Mouse (Mus musculus): Measurements from ENCODE around the gene Gm15446. TPM values are rescaled to one million over a fixed set of nuclear protein-coding genes. Genes with fewer than 3 reads are reported as not detected.
A peak's percentile ranks its signal among the peaks of the same experiment; 100 is the strongest.
"Not testable (repeated sequence)": the region's sequence is repeated elsewhere in the genome, so short reads cannot be mapped to it uniquely, and the experiment has no call there.

Gm15446 gene
- polyA plus RNA-seq (2015; fragmentation: Nextera tagmentation; extraction: Ambion mirVana) = 0.57 and 0.84 TPM in 2 replicates

GRCm38 (mm10) chr5:109923261-109924071 lies at the start of gene Gm15446:
Gm15446 (plus strand) TSS chr5:109923400.
- not testable (repeated sequence) for H3K36me3 ChIP-seq, H3K9me3 ChIP-seq, H3K4me1 ChIP-seq, H3K27me3 ChIP-seq, H3K27ac ChIP-seq
- peak within 1 kb of the TSS; percentile 50 for H3K4me2 ChIP-seq
- ATAC-seq (ENCODE audit: insufficient number of reproducible peaks, low FRiP score, low TSS enrichment, low read depth) = peak; percentile 95
- peak within 1 kb of the TSS; percentile 26 for H3K9ac ChIP-seq
- peak within 1 kb of the TSS; percentile 49 for H3K4me3 ChIP-seq
- under 1% methylated on average over 22 of the region's 22 CpGs for WGBS

GRCm38 (mm10) chr5:109924129-109924528 lies 929 bp downstream of the Gm15446 start:
- H3K36me3 ChIP-seq; H3K9me3 ChIP-seq; H3K4me1 ChIP-seq; ATAC-seq (ENCODE audit: insufficient number of reproducible peaks, low FRiP score, low TSS enrichment, low read depth); H3K27me3 ChIP-seq; H3K27ac ChIP-seq: not testable (repeated sequence)
- Histone ChIP-seq H3K4me3 (peak overlapping the region; percentile 49), H3K4me2 (peak overlapping the region; percentile 50), H3K9ac (peak overlapping the region; percentile 23; the same call in 1 of the 2 replicates)
- 5% methylated on average over 2 of the region's 2 CpGs for WGBS

GRCm38 (mm10) chr5:109924936-109925335 lies 1.7 kb downstream of the Gm15446 start:
- H3K27ac ChIP-seq = no peak overlapping the region
- H3K9ac ChIP-seq = no peak overlapping the region
- ATAC-seq (ENCODE audit: insufficient number of reproducible peaks, low FRiP score, low TSS enrichment, low read depth) = no peak
- H3K36me3 ChIP-seq = no peaks in the 10 kb centered on the region
- peaks cover 7% of the 10 kb centered on the region; the same call in 1 of the 2 replicates for H3K4me1 ChIP-seq
- no peaks in the 10 kb centered on the region for H3K27me3 ChIP-seq
- no peak overlapping the region for H3K4me3 ChIP-seq
- H3K9me3 ChIP-seq = no peaks in the 10 kb centered on the region
- H3K4me2 ChIP-seq = peak overlapping the region; percentile 7; the same call in 1 of the 2 replicates

GRCm38 (mm10) chr5:109950281-109950680 lies 27.1 kb downstream of the Gm15446 start:
- Histone ChIP-seq H3K27me3 (no peaks in the 10 kb centered on the region), H3K9me3 (no peaks in the 10 kb centered on the region), H3K4me2 (no peak overlapping the region), H3K4me1 (no peaks in the 10 kb centered on the region), H3K4me3 (no peak overlapping the region), H3K9ac (no peak overlapping the region), H3K36me3 (no peaks in the 10 kb centered on the region), H3K27ac (no peak overlapping the region)
- no CpG with 5 or more reads among the region's 1 CpGs for WGBS
- ATAC-seq (ENCODE audit: insufficient number of reproducible peaks, low FRiP score, low TSS enrichment, low read depth) = no peak

GRCm38 (mm10) chr5:109980743-109981142 lies 57.5 kb downstream of the Gm15446 start:
- H3K4me2 ChIP-seq; H3K36me3 ChIP-seq; H3K27ac ChIP-seq; H3K9ac ChIP-seq; H3K4me3 ChIP-seq; H3K27me3 ChIP-seq; H3K9me3 ChIP-seq; ATAC-seq (ENCODE audit: insufficient number of reproducible peaks, low FRiP score, low TSS enrichment, low read depth); H3K4me1 ChIP-seq: not testable (repeated sequence)
- no CpG with 5 or more reads among the region's 2 CpGs for WGBS

Other genes with a start within 250 kb of the Gm15446 start
- 1.8 and 2.4 TPM in 2 replicates for gene 5430403G16Rik, start 232.4 kb upstream of the Gm15446 start, polyA plus RNA-seq (2015; fragmentation: Nextera tagmentation; extraction: Ambion mirVana)
- 9.7 and 11.3 TPM in 2 replicates for gene 4930522L14Rik, start 171.5 kb upstream of the Gm15446 start, polyA plus RNA-seq (2015; fragmentation: Nextera tagmentation; extraction: Ambion mirVana)
- 18.0 and 20.4 TPM in 2 replicates for gene Zfp932, start 73.1 kb downstream of the Gm15446 start, polyA plus RNA-seq (2015; fragmentation: Nextera tagmentation; extraction: Ambion mirVana)
- 2.4 and 3.2 TPM in 2 replicates for gene Gm17655, start 149.1 kb downstream of the Gm15446 start, polyA plus RNA-seq (2015; fragmentation: Nextera tagmentation; extraction: Ambion mirVana)
- 1.2 and 1.3 TPM in 2 replicates for gene Gm35315, start 171.0 kb downstream of the Gm15446 start, polyA plus RNA-seq (2015; fragmentation: Nextera tagmentation; extraction: Ambion mirVana)
- gene Plcxd1, start 176.6 kb downstream of the Gm15446 start, polyA plus RNA-seq (2015; fragmentation: Nextera tagmentation; extraction: Ambion mirVana) = 1.2 and 2.5 TPM in 2 replicates
- gene Gtpbp6, start 184.8 kb downstream of the Gm15446 start, polyA plus RNA-seq (2015; fragmentation: Nextera tagmentation; extraction: Ambion mirVana) = 33.2 and 33.9 TPM in 2 replicates
- gene Zfp605, start 186.7 kb downstream of the Gm15446 start, polyA plus RNA-seq (2015; fragmentation: Nextera tagmentation; extraction: Ambion mirVana) = 4.8 and 4.9 TPM in 2 replicates
- gene Chfr, start 212.4 kb downstream of the Gm15446 start, polyA plus RNA-seq (2015; fragmentation: Nextera tagmentation; extraction: Ambion mirVana) = 33.7 and 35.0 TPM in 2 replicates